Mouse (Mus musculus) kidney, adult 8-10 months (tissue): ENCODE measurements around the gene Hscb.
"Not testable (repeated sequence)": the region's sequence is repeated elsewhere in the genome, so short reads cannot be mapped to it uniquely, and the experiment has no call there.

ENCODE experiments used
- DNase-seq, 2 experiments: peaks; one replicate each; pipeline ENCODE4 v3.0.0; 2022

Hscb gene

GRCm38 (mm10) chr5:110839678-110840365 is at the start of gene Hscb, which contains the start of gene Chek2:
Gene Hscb (minus strand): TSS chr5:110839777.
Gene Chek2 (plus strand): TSS chr5:110839979.
- DNase-seq, result peak; percentile 99

GRCm38 (mm10) chr5:110888596-110888995 is 49.0 kb upstream of the Hscb start:
- no peak for DNase-seq

- DNase-seq, result peak; percentile 73 to 74
These were observed 40.2 kb upstream of the Hscb start, which contains the start of gene Ttc28 for GRCm38 (mm10) chr5:110879584-110880374. Gene Ttc28 (plus strand): TSS chr5:110879803.

- DNase-seq, result no peak
These were observed 39.5 kb upstream of the Hscb start for GRCm38 (mm10) chr5:110879042-110879441.

- not testable (repeated sequence) for DNase-seq
These were observed 38.9 kb upstream of the Hscb start for GRCm38 (mm10) chr5:110878526-110878925.

GRCm38 (mm10) chr5:110877666-110878505 is 38.3 kb upstream of the Hscb start:
- DNase-seq, result no peak

- no peak for DNase-seq
These were observed 35.7 kb upstream of the Hscb start for GRCm38 (mm10) chr5:110875286-110875685.

GRCm38 (mm10) chr5:110874711-110875110 is 35.1 kb upstream of the Hscb start:
- DNase-seq, result no peak

- no peak for DNase-seq
These were observed 33.6 kb upstream of the Hscb start for GRCm38 (mm10) chr5:110873160-110873559.

- DNase-seq, result no peak
These were observed 29.7 kb upstream of the Hscb start for GRCm38 (mm10) chr5:110869242-110869669.

- no peak for DNase-seq
These were observed 28.9 kb upstream of the Hscb start for GRCm38 (mm10) chr5:110868460-110868859.

GRCm38 (mm10) chr5:110860445-110860844 is 20.9 kb upstream of the Hscb start:
- no peak for DNase-seq

- peak; percentile 67 to 78 for DNase-seq
These were observed 19.6 kb upstream of the Hscb start for GRCm38 (mm10) chr5:110859013-110859650.

GRCm38 (mm10) chr5:110857091-110857490 is 17.5 kb upstream of the Hscb start:
- DNase-seq, result peak in 1 of 2 experiments; percentile 45

GRCm38 (mm10) chr5:110852990-110853389 is 13.4 kb upstream of the Hscb start:
- DNase-seq, result no peak

GRCm38 (mm10) chr5:110841046-110841862 is 1.7 kb upstream of the Hscb start:
- DNase-seq, result no peak

- peak; percentile 34 to 64 for DNase-seq
These were observed 888 bp upstream of the Hscb start for GRCm38 (mm10) chr5:110840465-110840864.

- DNase-seq, result no peak
These were observed 419 bp downstream of the Hscb start for GRCm38 (mm10) chr5:110839038-110839677.

- not testable (repeated sequence) for DNase-seq
These were observed 1.6 kb downstream of the Hscb start for GRCm38 (mm10) chr5:110838016-110838415.

GRCm38 (mm10) chr5:110835959-110836358 is 3.6 kb downstream of the Hscb start:
- peak in 1 of 2 experiments; percentile 49 for DNase-seq
